Mouse (Mus musculus) lung, embryonic 14.5 days (tissue): ENCODE results near the gene Mindy1. TPM values are rescaled to one million over a fixed set of nuclear protein-coding genes. Genes with fewer than 3 reads are reported as not detected.

Source experiments
- ATAC-seq: fragments of 200-750 bp; cut with Nextera tagmentation; 2 replicates; pipeline ENCODE4 v1.8.0; 2017; ENCODE audit warnings: mild to moderate bottlenecking, moderate TSS enrichment, moderate library complexity; ENCODE audit not compliant: insufficient read depth
- DNase-seq: peaks from one replicate; pipeline ENCODE4 v3.0.0-alpha.2; 2015
- H3K27ac ChIP-seq: fragments of 300-500 bp; sonication (generic); 2 replicates; pipeline ENCODE4 v1.5.1; 2014; ENCODE audit warnings: low read depth, mild to moderate bottlenecking, moderate library complexity
- H3K27me3 ChIP-seq: fragments of 300-500 bp; sonication (generic); 2 replicates; pipeline ENCODE4 v1.6.1; 2014; ENCODE audit warnings: low read length, control low read depth; ENCODE audit not compliant: insufficient read depth
- H3K36me3 ChIP-seq: fragments of 300-500 bp; sonication (generic); 2 replicates; pipeline ENCODE4 v1.6.1; 2014; ENCODE audit warnings: control low read depth; ENCODE audit not compliant: insufficient read depth
- H3K4me1 ChIP-seq: fragments of 300-500 bp; sonication (generic); 2 replicates; pipeline ENCODE4 v1.6.1; 2014; ENCODE audit warnings: antibody characterized with exemption, control low read depth; ENCODE audit not compliant: insufficient read depth
- H3K4me2 ChIP-seq: fragments of 300-500 bp; sonication (generic); 2 replicates; pipeline ENCODE4 v1.6.1; 2014; ENCODE audit warnings: mild to moderate bottlenecking
- H3K4me3 ChIP-seq: fragments of 300-500 bp; sonication (generic); 2 replicates; pipeline ENCODE4 v1.5.1; 2014; ENCODE audit warnings: low read depth, low read length
- H3K9ac ChIP-seq: fragments of 300-500 bp; sonication (generic); 2 replicates; pipeline ENCODE4 v1.6.1; 2014
- H3K9me3 ChIP-seq: fragments of 300-500 bp; sonication (generic); 2 replicates; pipeline ENCODE4 v1.6.1; 2016; ENCODE audit warnings: low read depth, low read length, control low read depth
- CTCF ChIP-seq: IDR thresholded peaks from 2 replicates; pipeline ENCODE4 v1.5.1; 2016; ENCODE audit warnings: antibody characterized with exemption, low read depth
- WGBS: fragments of 180-500 bp; shearing (Covaris S2); extraction: QIAGEN DNeasy Blood & Tissue Kit; methylation state at CpG from one replicate; pipeline ENCODE4 v1.1.7; 2014; 5-methylcytosine and 5-hydroxymethylcytosine counted together
- polyA plus RNA-seq: library from polyadenylated mRNA; unstranded; fragments of >200 nt; fragmentation: Nextera tagmentation; extraction: Ambion mirVana; gene quantifications from 2 replicates; pipeline ENCODE4 v1.2.1, GENCODE M21; 2014

The Mindy1 gene
- polyA plus RNA-seq, 1 experiment from 2014 or later: 40.0 TPM

DNA sequence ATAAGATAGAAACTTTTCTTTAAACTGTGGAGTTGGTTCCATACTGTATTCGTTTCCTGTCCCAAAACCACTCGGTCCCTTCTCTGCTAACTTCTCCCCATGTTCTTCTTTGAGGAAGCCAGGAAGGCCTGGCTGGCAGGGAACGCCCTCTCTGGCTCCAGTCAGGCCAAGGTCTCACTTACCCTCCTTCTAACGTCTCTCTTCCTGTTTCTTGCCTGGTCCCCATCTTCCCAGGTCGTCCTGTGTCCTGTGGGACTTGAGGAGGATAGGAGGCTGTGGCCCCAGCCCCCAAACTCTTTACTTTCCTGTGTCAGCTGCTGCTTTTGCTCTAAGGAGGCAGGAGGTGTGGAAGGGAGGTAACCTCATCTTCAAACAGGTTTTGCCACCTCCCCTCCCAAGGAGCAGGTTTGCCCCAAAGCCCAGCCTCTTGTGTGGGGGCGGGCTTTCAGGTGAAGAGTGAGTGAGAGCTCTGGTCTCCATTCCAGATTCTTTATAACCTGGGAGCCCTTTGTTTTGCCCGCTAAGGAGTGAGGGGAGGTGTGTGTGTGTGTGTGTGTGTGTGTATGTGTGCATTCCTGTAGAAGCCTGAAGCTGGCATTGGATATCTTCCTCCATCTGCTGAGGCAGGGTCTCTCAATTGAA lies 30.2 kb upstream of the Mindy1 start, which contains the start of gene Bnipl:
TSS of gene Bnipl (minus strand) at position 411 of the 642 bp plus-strand sequence.
- H3K9ac ChIP-seq: 0 out of 2 replicates have a peak within 1 kb of the TSS, but pooled peaks have one; percentile 18
- peaks cover 24% of the 10 kb centered on the region for H3K36me3 ChIP-seq
- WGBS: 41% methylated on average over 7 of the region's 7 CpGs
- H3K27me3 ChIP-seq: no peaks in the 10 kb centered on the region
- peak; percentile 53 for DNase-seq
- H3K9me3 ChIP-seq: no peaks in the 10 kb centered on the region
- H3K4me1 ChIP-seq: no peaks in the 10 kb centered on the region
- no peak for TF ChIP-seq CTCF
- H3K27ac ChIP-seq: 0 out of 2 replicates have a peak within 1 kb of the TSS, but pooled peaks have one; percentile 31
- ATAC-seq: peak; percentile 65
- peak within 1 kb of the TSS; percentile 35 for H3K4me2 ChIP-seq
- H3K4me3 ChIP-seq: 0 out of 2 replicates have a peak within 1 kb of the TSS, but pooled peaks have one; percentile 1

DNA sequence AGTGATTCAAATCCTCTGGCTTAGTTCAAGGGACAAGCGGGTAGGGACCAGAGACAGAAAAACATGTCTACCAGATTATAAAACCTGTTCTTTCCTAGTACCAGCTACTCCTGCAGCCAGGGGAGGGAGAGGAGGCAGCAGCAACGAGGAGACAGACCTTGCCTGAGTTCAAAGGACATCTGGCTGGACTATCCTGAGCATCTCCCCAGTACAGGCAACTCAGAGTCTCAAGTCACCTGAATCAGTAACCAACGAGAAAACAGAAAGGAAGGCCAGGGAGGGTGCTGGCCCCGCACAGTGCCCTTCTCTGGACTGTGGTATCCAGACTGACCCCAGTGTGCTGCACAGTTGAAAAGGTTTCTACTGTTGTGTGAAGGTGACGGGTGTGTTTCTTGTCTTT lies 24.2 kb upstream of the Mindy1 start:
- H3K36me3 ChIP-seq: peaks cover 74% of the 10 kb centered on the region
- no peak for TF ChIP-seq CTCF

GRCm38 (mm10) chr3:95261975-95262374 lies 19.2 kb upstream of the Mindy1 start:
- DNase-seq (no peak), ATAC-seq (no peak)
- Histone ChIP-seq H3K27ac (no peak overlapping the region), H3K4me2 (no peak overlapping the region), H3K4me3 (no peak overlapping the region), H3K36me3 (peaks cover 70% of the 10 kb centered on the region), H3K9ac (no peak overlapping the region), H3K27me3 (no peaks in the 10 kb centered on the region), H3K4me1 (no peaks in the 10 kb centered on the region), H3K9me3 (no peaks in the 10 kb centered on the region)
- WGBS: 94% methylated on average over 4 of the region's 4 CpGs
- TF ChIP-seq CTCF: no peak

More for the DNA sequence above, 24.2 kb upstream of the Mindy1 start:
- WGBS: 77% methylated on average over 5 of the region's 5 CpGs
- no peaks in the 10 kb centered on the region for H3K9me3 ChIP-seq
- no peaks in the 10 kb centered on the region for H3K27me3 ChIP-seq
- no peak for ATAC-seq
- no peak for DNase-seq
- no peak overlapping the region for H3K4me3 ChIP-seq
- no peak overlapping the region for H3K4me2 ChIP-seq
- no peak overlapping the region for H3K27ac ChIP-seq
- no peaks in the 10 kb centered on the region for H3K4me1 ChIP-seq
- no peak overlapping the region for H3K9ac ChIP-seq

DNA sequence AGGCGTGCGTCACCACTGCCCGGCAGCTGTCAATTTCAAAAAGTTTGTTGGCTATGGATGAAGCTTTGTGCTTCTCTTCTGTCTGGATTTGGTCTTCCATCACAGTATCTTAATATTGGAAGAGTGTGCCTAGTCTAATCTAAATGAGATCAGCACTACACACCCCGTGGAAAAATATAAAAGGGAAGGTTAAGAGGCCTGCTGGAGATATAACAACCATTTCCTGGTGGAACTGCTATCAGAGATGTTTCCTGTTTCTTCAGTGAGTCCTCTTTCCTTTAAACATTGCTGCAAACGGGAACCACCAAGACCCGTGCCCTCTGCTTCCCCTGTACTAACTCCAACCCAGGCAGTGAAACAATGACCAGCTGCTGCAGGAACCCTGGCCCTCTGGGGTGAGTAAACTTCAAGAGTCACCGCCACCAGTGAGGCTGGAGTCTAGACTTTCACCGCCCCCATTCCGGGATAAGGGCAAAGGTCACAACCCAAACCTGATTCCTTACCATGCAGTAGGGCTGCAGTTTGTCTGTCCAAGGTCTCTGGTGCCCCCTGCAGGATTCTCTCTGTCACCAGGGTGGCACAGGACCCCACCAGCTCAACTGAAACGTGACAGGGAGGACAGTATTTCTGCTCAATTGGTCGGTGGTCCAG lies 17.9 kb upstream of the Mindy1 start:
- Histone ChIP-seq H3K27ac (no peak overlapping the region), H3K36me3 (peaks cover 70% of the 10 kb centered on the region), H3K27me3 (no peaks in the 10 kb centered on the region), H3K9ac (no peak overlapping the region), H3K4me3 (no peak overlapping the region), H3K4me2 (no peak overlapping the region), H3K9me3 (no peaks in the 10 kb centered on the region), H3K4me1 (no peaks in the 10 kb centered on the region)
- ATAC-seq: peak; percentile 49; the same call in 1 of the 2 replicates
- peak; percentile 76 for TF ChIP-seq CTCF
- peak; percentile 80 for DNase-seq
- WGBS: 43% methylated on average over 11 of the region's 11 CpGs

DNA sequence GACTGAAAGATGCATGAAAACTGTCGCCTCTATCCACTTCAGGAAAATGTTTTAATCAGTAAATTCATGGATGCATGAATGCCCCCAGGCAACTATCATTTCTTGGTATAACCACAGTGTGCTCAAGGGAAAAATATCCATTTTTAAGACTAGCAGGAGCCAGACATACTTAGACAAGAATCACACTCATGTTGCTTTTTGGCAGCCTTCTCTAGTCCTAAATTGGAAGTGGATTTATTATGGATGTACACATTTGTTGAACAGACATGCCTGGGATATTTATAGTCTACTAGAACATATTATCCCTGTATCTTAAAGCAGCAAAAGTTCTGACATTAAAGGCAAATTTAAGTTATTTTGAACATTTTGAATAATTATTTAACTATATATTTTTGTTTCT lies 16.4 kb upstream of the Mindy1 start:
- H3K9ac ChIP-seq: no peak overlapping the region
- TF ChIP-seq CTCF: no peak
- H3K36me3 ChIP-seq: peaks cover 69% of the 10 kb centered on the region
- no peak for DNase-seq
- no peaks in the 10 kb centered on the region for H3K9me3 ChIP-seq
- ATAC-seq: no peak
- H3K27me3 ChIP-seq: no peaks in the 10 kb centered on the region
- 71% methylated on average over 1 of the region's 1 CpGs for WGBS
- no peak overlapping the region for H3K4me2 ChIP-seq
- H3K4me1 ChIP-seq: no peaks in the 10 kb centered on the region
- no peak overlapping the region for H3K4me3 ChIP-seq
- no peak overlapping the region for H3K27ac ChIP-seq

GRCm38 (mm10) chr3:95266052-95266451 lies 15.1 kb upstream of the Mindy1 start:
- Histone ChIP-seq H3K9me3 (no peaks in the 10 kb centered on the region), H3K4me1 (no peaks in the 10 kb centered on the region), H3K36me3 (peaks cover 58% of the 10 kb centered on the region), H3K9ac (no peak overlapping the region), H3K27ac (no peak overlapping the region), H3K4me2 (no peak overlapping the region), H3K27me3 (no peaks in the 10 kb centered on the region), H3K4me3 (no peak overlapping the region)
- DNase-seq: no peak
- no peak for TF ChIP-seq CTCF
- 91% methylated on average over 3 of the region's 3 CpGs for WGBS
- ATAC-seq: no peak

- TF ChIP-seq CTCF: no peak
- DNase-seq (no peak), ATAC-seq (no peak)
- H3K4me3 ChIP-seq: no peak overlapping the region
- no peaks in the 10 kb centered on the region for H3K9me3 ChIP-seq
- H3K27ac ChIP-seq: no peak overlapping the region
- H3K4me1 ChIP-seq: no peaks in the 10 kb centered on the region
- peaks cover 46% of the 10 kb centered on the region for H3K36me3 ChIP-seq
- no peak overlapping the region for H3K4me2 ChIP-seq
- no peak overlapping the region for H3K9ac ChIP-seq
- no peaks in the 10 kb centered on the region for H3K27me3 ChIP-seq
Measured at GRCm38 (mm10) chr3:95267855-95268254, 13.3 kb upstream of the Mindy1 start.
